Mouse (Mus musculus): ENCODE data around the gene Gipc3. TPM values are rescaled to one million over a fixed set of nuclear protein-coding genes. Genes with fewer than 3 reads are reported as not detected.

Gene Gipc3
- total and polyA plus RNA-seq, 3 experiments: 4.8 to 6.4 (median 5.5) TPM

DNA sequence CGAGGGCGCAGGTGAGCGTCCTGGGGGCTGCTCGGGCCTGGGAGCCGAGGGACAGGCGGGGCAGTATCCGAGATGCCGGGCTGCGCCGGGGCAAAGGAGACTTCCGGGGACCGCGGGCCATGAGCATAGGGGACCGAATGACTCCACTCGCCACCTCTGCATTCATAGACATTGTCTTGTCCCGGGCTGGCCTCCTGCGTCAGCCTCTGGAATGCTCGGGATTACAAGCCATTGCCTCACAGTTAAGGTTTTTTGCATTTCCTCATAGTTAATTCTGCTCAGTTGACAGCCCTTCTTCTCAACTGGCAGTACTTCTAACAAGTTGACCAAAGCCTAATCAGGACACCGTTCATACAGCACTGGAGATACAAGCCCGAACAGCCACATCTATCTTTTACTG is 21.6 kb downstream of the Gipc3 start:
- no peaks in the 10 kb centered on the region; the same call in 1 of the 2 replicates for H3K79me2 ChIP-seq (replicated peaks; ENCODE audit: control insufficient read depth, insufficient read depth, low read length)
- H3K4me1 ChIP-seq (ENCODE audit: control insufficient read depth, insufficient read depth, low read length): peaks cover 9% of the 10 kb centered on the region
- no peak for TF ChIP-seq POLR2A (IDR thresholded peaks at IDR 0.05; ENCODE audit: insufficient read depth, low read depth, low read length)
- H3K36me3 ChIP-seq (ENCODE audit: control insufficient read depth, insufficient read depth, low read length): no peaks in the 10 kb centered on the region; the same call in 1 of the 2 replicates
- 2% methylated on average over 20 of the region's 20 CpGs for whole genome bisulfite sequencing
- peak overlapping the region; percentile 79 for H3K4me3 ChIP-seq
- H3K9ac ChIP-seq (ENCODE audit: low read depth, low read length): peak overlapping the region; percentile 88
- H3K27ac ChIP-seq: peak overlapping the region; percentile 99
- H3K27me3 ChIP-seq (ENCODE audit: control insufficient read depth, insufficient read depth, low read length): no peaks in the 10 kb centered on the region
- DNase-seq: no peak
- intact Hi-C loops (cut with DNase I): loop anchor here (2.0 kb wide), 1 partner anchor 29 kb away; the partner anchor contains the start of gene Hmg20b

DNA sequence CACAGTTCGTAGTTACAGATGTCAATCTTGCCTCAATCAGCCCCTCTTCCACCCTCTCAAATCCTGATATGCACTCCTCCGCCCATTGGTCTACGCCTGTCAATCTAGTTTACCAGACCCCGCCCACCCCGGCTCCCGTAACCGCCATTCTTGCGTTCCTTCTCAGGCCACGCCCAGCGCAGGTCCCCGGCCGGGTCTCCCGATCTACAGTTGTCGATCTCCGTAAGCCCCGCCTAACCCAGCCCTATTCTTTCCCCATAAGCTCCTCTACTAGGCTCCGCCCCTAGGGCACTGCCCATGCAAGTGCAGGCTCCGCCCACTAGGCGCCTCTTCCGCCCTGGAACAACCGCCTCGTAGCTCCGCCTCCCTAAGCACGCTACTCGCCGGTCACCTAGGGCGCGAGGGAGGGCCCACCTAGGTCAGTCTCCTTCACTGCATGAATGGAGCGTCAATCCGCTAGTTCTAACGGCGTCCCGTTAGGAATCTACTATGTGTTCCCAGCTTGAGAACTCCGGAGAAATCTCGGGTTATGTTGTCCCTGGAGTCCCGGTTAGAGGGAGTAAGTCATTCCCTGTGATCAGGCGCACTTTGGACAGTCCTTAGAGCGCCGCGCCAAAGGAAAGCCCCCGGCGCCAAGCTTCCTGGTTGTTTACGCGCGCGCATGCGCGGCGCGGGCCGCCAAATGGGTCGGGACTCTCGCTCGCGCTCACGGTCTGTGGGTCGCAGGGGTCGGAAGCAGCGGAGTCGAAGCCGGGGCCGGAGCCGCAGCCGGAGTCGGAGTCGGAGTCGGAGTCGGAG is 22.3 kb downstream of the Gipc3 start, which contains the start of gene Cactin:
TSS of gene Cactin (plus strand) at position 554 of the 798 bp plus-strand sequence.
- peak within 1 kb of the TSS; percentile 79 for H3K4me3 ChIP-seq
- H3K9ac ChIP-seq (ENCODE audit: low read depth, low read length): peak within 1 kb of the TSS; percentile 88
- no peaks in the 10 kb centered on the region; the same call in 1 of the 2 replicates for H3K36me3 ChIP-seq (ENCODE audit: control insufficient read depth, insufficient read depth, low read length)
- peak within 1 kb of the TSS; percentile 99 for H3K27ac ChIP-seq
- intact Hi-C loops (cut with DNase I): loop anchor here (1.0 to 2.0 kb wide), 2 partner anchors 21 to 30 kb away; partner anchors contain the start of gene Hmg20b
- peaks cover 6% of the 10 kb centered on the region for H3K4me1 ChIP-seq (ENCODE audit: control insufficient read depth, insufficient read depth, low read length)
- no peaks in the 10 kb centered on the region; the same call in 1 of the 2 replicates for H3K79me2 ChIP-seq (replicated peaks; ENCODE audit: control insufficient read depth, insufficient read depth, low read length)
- under 1% methylated on average over 68 of the region's 68 CpGs for WGBS
- no peaks in the 10 kb centered on the region for H3K27me3 ChIP-seq (ENCODE audit: control insufficient read depth, insufficient read depth, low read length)
- TF ChIP-seq CTCF (IDR thresholded peaks at IDR 0.05): peak; percentile 59
- peak; percentile 72 for TF ChIP-seq POLR2A (IDR thresholded peaks at IDR 0.05; ENCODE audit: insufficient read depth, low read depth, low read length)
- 0 out of 2 replicates have a peak, but pooled peaks have one; percentile 26 for TF ChIP-seq EP300 (IDR thresholded peaks at IDR 0.05; ENCODE audit: insufficient read depth, low read depth, low read length)
- peak; percentile 95 to 100 for DNase-seq

DNA sequence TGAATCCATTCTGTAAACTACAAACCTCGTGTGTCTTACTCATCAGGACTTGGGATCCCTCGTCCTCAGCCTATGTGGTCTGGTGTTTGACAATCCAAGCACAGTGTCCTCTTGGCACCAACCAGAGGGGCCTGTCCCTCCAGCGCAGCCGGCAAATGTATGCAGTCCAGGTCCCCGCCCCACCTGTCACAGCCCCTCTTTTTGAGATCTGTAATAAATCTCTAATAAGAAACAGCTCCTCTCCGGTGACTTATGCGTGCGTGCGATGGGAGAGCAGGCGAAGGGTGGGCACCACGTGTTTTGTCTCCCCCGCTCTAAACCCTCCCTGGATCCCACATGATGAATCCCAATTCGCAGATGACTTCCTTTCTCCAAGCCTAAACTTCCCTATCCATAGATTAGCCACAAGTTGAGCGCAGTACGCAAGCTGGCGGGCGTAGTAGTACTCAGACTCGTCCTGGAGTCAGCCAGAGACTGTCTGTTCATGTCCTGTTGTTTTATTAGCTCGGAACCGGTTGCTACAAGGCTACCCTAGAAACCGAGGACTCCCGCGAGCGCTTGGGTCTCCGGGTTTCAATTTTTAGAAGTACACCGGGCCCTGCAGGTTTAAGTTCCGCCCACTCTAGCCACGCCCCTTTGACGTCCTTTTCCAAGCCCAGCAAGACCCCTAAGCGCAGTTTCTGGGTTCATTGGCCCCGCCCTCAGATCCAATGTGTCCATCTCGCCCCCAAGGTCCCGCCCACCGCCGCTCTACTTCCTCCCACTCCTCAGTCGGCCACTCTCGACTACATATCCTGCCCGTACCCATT is 23.1 kb downstream of the Gipc3 start:
- H3K9ac ChIP-seq (ENCODE audit: low read depth, low read length): peak overlapping the region; percentile 75
- peak overlapping the region; percentile 99 for H3K27ac ChIP-seq
- H3K36me3 ChIP-seq (ENCODE audit: control insufficient read depth, insufficient read depth, low read length): no peaks in the 10 kb centered on the region; the same call in 1 of the 2 replicates
- H3K4me1 ChIP-seq (ENCODE audit: control insufficient read depth, insufficient read depth, low read length): peaks cover 6% of the 10 kb centered on the region
- no peaks in the 10 kb centered on the region; the same call in 1 of the 2 replicates for H3K79me2 ChIP-seq (replicated peaks; ENCODE audit: control insufficient read depth, insufficient read depth, low read length)
- no peaks in the 10 kb centered on the region for H3K27me3 ChIP-seq (ENCODE audit: control insufficient read depth, insufficient read depth, low read length)
- peak overlapping the region; percentile 60 for H3K4me3 ChIP-seq
- intact Hi-C loops (cut with DNase I): loop anchor here (1.0 to 2.0 kb wide), 3 partner anchors 21 to 31 kb away; partner anchors contain the start of genes Hmg20b and Pip5k1c
- TF ChIP-seq EP300 (IDR thresholded peaks at IDR 0.05; ENCODE audit: insufficient read depth, low read depth, low read length) (no peak), POLR2A (IDR thresholded peaks at IDR 0.05; ENCODE audit: insufficient read depth, low read depth, low read length) (peak; percentile 64; the same call in 1 of the 2 replicates), CTCF (IDR thresholded peaks at IDR 0.05) (no peak)
- peak in 1 of 2 experiments; percentile 93 for DNase-seq
- 2% methylated on average over 38 of the region's 38 CpGs for WGBS

DNA sequence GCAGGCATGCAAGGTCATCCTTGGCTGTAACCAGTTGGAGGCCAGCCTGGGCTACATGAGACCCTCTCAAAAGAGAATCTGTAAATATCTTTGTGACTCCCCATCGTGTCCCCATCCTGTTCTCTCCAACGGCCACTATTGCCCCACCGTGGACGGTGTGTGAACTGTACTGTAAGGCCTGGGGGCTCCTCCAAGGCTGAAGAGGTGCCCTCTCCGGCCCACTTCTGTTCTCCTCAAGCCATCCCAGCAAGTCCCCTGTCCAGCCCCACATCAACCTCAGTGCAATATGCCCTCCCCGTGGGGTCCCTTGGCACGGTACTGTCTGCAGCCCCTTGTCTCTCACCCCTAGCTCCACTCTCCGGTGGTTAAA is 23.8 kb downstream of the Gipc3 start:
- H3K79me2 ChIP-seq (replicated peaks; ENCODE audit: control insufficient read depth, insufficient read depth, low read length): no peaks in the 10 kb centered on the region; the same call in 1 of the 2 replicates
- peak overlapping the region; percentile 75 for H3K9ac ChIP-seq (ENCODE audit: low read depth, low read length)
- TF ChIP-seq CTCF (IDR thresholded peaks at IDR 0.05) (peak; percentile 49), POLR2A (IDR thresholded peaks at IDR 0.05; ENCODE audit: insufficient read depth, low read depth, low read length) (no peak)
- peaks cover 6% of the 10 kb centered on the region for H3K4me1 ChIP-seq (ENCODE audit: control insufficient read depth, insufficient read depth, low read length)
- WGBS: 41% methylated on average over 8 of the region's 8 CpGs
- H3K27me3 ChIP-seq (ENCODE audit: control insufficient read depth, insufficient read depth, low read length): no peaks in the 10 kb centered on the region
- intact Hi-C loops (cut with DNase I): loop anchor here (2.0 kb wide), 1 partner anchor 27 kb away; the partner anchor contains the start of gene Pip5k1c
- peak overlapping the region; percentile 99 for H3K27ac ChIP-seq
- no peak overlapping the region for H3K4me3 ChIP-seq
- DNase-seq: peak in 1 of 2 experiments; percentile 40
- no peaks in the 10 kb centered on the region; the same call in 1 of the 2 replicates for H3K36me3 ChIP-seq (ENCODE audit: control insufficient read depth, insufficient read depth, low read length)

DNA sequence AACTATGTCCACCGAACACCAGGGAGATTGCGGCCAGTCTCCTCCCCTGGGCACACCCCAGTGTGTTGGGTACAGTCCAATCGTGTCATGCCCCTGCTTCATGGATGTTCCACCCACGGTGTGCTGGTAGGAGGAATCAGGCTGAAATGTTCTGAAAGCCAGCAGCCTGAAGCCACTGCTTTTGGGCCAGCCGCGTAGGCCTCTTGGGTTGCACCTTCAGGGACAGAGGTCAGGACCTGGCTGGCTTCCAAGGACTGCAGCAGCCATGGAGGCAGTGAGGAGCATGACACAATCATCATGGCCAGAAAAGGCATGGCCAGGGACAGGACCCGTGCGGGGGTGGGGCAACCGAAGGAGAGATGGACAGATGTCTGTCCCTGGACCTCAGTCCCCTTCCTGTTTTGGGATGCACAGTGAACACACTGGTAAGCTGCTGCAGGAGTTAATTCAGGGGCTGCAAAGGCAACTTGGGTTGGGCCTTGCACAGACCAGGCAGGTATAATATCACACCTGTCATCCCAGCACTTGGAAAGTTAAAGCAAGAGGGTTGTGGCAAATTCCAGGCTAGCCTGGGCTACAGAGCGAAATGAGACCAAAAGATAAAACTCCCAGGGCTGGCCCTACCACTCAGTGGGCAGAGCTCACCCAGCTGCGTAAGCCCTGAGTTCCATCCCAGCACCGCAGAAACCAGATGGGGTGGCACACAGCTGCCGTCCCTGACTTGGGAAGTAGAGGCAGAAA is 24.3 kb downstream of the Gipc3 start:
- no peak overlapping the region for H3K27ac ChIP-seq
- peak in 1 of 2 experiments; percentile 49 for DNase-seq

More for the DNA sequence above, 24.3 kb downstream of the Gipc3 start:
- Histone ChIP-seq H3K79me2 (replicated peaks; ENCODE audit: control insufficient read depth, insufficient read depth, low read length) (no peaks in the 10 kb centered on the region; the same call in 1 of the 2 replicates), H3K9ac (ENCODE audit: low read depth, low read length) (no peak overlapping the region), H3K4me1 (ENCODE audit: control insufficient read depth, insufficient read depth, low read length) (peaks cover 6% of the 10 kb centered on the region), H3K4me3 (no peak overlapping the region), H3K36me3 (ENCODE audit: control insufficient read depth, insufficient read depth, low read length) (no peaks in the 10 kb centered on the region; the same call in 1 of the 2 replicates), H3K27me3 (ENCODE audit: control insufficient read depth, insufficient read depth, low read length) (no peaks in the 10 kb centered on the region)
- WGBS: 68% methylated on average over 13 of the region's 13 CpGs
- intact Hi-C loops (cut with DNase I): loop anchor here (2.0 kb wide), 1 partner anchor 26 kb away; the partner anchor contains the start of gene Pip5k1c
- TF ChIP-seq CTCF (IDR thresholded peaks at IDR 0.05) (no peak), POLR2A (IDR thresholded peaks at IDR 0.05; ENCODE audit: insufficient read depth, low read depth, low read length) (no peak), EP300 (IDR thresholded peaks at IDR 0.05; ENCODE audit: insufficient read depth, low read depth, low read length) (no peak)
